Mouse (Mus musculus) splenic B cell, adult 2 months (primary cell): ENCODE results near the gene Gm10031.
"Not testable (repeated sequence)": the region's sequence is repeated elsewhere in the genome, so short reads cannot be mapped to it uniquely, and the experiment has no call there.

ENCODE experiments used
- DNase-seq: peaks from one replicate; pipeline ENCODE4 v3.0.0-alpha.2; 2011; ENCODE audit warnings: low read depth, low spot score
- H3K27me3 ChIP-seq: 2 replicates; pipeline ENCODE4 v1.6.1; 2012; ENCODE audit warnings: mild to moderate bottlenecking, low read length, moderate library complexity, mixed read lengths; ENCODE audit not compliant: control insufficient read depth, poor library complexity, insufficient read depth, severe bottlenecking
- H3K36me3 ChIP-seq: 2 replicates; pipeline ENCODE4 v1.6.1; 2012; ENCODE audit warnings: mild to moderate bottlenecking, low read length, moderate library complexity, mixed read lengths; ENCODE audit not compliant: control insufficient read depth, poor library complexity, insufficient read depth, severe bottlenecking

Gm10031 gene

DNA sequence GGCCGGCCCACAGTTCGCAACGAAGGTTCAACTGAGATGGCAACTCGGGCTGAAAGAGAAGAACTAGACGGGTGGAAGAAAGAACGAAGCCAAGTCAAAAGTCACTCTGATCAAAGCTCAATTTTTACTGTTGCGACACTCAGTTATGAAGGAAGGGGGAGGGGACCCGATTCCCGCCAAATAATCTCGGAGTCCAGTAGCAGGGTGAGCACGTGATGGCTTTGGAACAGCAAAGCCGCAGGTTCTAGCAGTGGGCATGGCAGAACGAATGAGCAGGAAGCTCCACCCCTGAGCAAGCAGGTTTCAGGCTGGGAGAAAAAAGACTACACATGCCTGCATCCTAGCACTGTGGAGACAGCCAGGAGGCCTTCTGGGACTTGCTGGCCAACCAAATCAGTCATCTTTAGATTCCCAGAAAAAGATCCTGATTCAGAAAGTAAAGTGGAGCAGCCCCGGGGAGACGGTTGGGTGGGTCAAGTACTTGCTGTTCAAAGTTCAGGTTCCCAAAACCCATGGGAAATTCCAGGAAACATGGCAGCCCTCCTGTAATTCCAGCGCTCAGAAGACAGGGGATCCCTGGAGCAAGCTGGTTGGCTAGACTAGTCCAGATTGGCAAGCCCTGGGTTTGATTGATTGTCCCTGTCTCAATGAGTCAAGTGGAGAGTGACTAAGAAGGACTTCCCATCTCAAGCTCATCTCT is 8.8 kb downstream of the Gm10031 start:
- not testable (repeated sequence) for DNase-seq, H3K27me3 ChIP-seq, H3K36me3 ChIP-seq

DNA sequence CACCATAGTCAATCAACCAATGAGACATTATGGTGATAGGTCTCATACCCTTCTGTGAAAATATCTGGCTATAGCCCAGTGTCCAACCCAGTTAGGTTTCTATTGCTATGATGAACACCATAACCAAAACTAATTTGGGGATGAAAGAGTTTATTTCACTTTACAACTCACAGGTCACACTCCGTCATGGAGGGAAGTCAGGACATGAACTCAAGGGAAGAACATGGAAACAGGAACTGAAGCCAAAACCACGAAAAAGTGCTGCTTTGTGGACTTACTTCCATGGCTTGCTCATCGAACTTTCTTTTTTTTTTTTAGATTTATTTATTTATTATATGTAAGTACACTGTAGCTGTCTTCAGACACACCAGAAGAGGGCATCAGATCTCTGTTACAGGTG is 9.7 kb downstream of the Gm10031 start:
- Histone ChIP-seq H3K27me3 (no peaks in the 10 kb centered on the region), H3K36me3 (no peaks in the 10 kb centered on the region)
- no peak for DNase-seq

DNA sequence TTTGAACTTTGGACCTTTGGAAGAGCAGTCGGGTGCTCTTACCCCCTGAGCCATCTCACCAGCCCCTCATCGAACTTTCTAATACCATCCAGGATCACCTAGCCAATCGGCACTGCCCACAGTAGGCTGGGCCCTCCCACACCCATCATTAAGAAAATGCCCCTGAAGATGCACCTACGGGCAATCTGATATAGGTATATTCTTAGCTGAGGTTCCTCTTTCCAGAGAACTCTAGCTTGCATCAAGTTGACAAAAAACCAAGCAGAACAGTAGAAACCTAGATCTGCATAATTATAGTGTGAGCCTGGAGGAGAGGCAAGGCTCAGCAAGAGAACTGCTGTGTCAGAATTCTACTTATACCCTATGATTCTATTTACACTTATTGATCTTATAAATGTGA is 10.1 kb downstream of the Gm10031 start:
- Histone ChIP-seq H3K27me3 (no peaks in the 10 kb centered on the region), H3K36me3 (no peaks in the 10 kb centered on the region)
- no peak for DNase-seq

DNA sequence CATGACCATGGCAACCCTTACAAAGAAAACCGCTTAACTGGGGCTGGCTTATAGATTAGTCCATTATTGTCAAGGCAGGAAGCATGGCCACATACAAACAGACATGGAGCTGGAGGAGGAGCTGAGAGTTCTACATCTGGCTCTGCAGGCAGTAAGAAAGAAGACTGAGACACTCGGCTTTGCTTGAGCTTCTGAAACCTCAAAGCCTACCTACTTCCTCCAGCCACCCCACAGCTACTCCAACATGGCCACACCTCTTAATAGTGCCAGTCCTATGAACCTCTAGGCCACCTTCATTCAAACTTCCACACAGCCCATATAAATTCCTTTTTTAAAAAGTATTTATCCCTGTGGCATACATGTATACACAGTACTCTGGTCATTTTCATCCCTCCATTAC is 13.2 kb downstream of the Gm10031 start:
- Histone ChIP-seq H3K36me3 (no peaks in the 10 kb centered on the region), H3K27me3 (no peaks in the 10 kb centered on the region)
- DNase-seq, result no peak

DNA sequence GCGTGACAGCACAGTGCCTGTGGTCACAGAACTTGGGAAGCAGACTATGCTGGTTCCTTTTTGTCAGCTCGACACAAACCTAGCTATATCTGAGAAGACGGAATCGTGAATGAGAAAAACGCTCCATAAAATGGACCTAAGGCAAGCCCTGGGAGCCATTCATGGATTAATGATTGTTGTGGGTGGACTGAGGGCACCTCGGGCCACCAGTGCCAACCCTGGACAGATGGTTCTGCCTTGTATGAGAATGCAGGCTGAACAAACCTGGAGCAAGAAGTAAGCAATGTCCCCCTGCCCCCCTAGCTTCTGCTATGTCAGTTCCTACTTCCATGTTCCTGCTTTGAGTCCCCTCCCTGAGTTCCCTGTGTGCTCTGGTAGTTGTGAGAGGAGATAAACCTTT is 13.9 kb downstream of the Gm10031 start:
- no peaks in the 10 kb centered on the region for H3K36me3 ChIP-seq
- no peaks in the 10 kb centered on the region for H3K27me3 ChIP-seq
- no peak for DNase-seq

DNA sequence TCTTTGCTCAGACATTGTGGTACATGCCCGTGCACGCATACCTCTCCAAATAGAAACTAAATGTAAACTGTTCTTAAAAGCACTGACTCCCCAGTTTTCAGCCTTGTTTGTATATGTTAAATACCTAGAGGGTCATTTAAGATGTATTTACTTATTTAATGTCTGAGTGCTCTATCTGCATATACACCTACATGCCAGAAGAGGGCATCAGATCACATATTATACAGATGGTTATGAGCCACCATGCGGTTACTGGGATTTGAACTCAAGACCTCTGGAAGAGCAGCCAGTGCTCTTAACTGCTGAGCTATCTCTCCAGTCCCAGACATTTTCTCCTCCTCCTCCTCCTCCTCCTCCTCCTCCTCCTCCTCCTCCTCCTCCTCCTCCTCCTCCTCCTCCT is 14.6 kb downstream of the Gm10031 start:
- Histone ChIP-seq H3K27me3 (no peaks in the 10 kb centered on the region), H3K36me3 (no peaks in the 10 kb centered on the region)
- peak; percentile 51 for DNase-seq

DNA sequence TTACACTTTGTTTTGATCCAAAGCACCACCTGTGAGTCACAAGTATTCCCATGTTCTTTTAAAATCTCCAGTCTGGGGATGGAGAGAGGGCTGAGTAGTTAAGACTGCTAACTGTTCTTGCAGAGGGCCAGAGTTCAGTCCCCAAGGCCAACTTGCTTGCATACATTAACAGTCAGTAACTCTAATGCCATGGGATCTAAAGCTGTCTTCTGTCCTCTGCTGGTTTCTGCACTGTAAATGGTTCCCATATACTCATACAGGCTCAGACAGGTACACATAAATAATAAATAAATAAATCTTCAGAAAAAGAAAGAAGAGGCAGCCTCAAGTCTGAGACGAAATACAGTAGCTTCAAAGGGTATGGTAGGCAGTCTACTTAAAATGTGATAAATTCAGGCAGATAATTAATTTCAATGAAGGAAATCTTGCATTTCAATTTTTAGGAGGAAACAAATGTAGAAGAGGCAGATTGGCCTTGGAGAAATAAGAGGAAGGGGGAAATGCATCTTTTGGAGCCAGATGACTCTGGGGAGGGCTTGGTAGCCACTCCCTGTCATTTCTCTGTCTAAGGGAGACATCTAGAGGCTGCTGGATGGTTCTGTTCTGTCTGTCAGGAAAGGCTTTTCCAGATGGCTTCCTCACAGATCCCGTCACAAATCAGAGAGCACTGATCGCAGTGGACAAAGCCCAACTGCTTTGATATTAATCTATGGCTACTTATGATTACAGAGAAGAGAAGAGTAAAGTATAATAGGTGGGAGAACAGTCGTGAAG is 16.2 kb downstream of the Gm10031 start:
- no peaks in the 10 kb centered on the region for H3K36me3 ChIP-seq
- no peaks in the 10 kb centered on the region; the same call in 1 of the 2 replicates for H3K27me3 ChIP-seq
- peak; percentile 32 for DNase-seq

DNA sequence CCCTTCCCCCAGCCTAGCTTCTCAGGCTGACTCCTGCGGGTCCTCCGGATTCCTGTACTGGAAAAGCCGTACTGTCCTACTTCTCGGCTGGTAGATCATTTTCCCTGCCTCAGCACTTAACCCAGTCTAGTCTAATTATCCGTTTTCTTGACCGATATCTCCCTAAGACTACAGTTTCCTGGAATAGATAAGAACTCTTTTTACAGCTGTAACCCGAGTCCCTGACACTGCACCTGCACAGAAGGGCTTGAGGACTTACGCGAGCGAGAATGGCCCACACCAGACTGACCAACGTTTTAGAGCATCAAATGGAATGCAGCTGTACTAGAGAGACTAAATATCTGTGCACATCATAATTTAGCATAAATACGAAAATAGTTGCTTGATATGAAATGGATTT is 20.2 kb downstream of the Gm10031 start:
- H3K27me3 ChIP-seq, result no peaks in the 10 kb centered on the region; the same call in 1 of the 2 replicates
- no peak for DNase-seq
- H3K36me3 ChIP-seq, result no peaks in the 10 kb centered on the region

DNA sequence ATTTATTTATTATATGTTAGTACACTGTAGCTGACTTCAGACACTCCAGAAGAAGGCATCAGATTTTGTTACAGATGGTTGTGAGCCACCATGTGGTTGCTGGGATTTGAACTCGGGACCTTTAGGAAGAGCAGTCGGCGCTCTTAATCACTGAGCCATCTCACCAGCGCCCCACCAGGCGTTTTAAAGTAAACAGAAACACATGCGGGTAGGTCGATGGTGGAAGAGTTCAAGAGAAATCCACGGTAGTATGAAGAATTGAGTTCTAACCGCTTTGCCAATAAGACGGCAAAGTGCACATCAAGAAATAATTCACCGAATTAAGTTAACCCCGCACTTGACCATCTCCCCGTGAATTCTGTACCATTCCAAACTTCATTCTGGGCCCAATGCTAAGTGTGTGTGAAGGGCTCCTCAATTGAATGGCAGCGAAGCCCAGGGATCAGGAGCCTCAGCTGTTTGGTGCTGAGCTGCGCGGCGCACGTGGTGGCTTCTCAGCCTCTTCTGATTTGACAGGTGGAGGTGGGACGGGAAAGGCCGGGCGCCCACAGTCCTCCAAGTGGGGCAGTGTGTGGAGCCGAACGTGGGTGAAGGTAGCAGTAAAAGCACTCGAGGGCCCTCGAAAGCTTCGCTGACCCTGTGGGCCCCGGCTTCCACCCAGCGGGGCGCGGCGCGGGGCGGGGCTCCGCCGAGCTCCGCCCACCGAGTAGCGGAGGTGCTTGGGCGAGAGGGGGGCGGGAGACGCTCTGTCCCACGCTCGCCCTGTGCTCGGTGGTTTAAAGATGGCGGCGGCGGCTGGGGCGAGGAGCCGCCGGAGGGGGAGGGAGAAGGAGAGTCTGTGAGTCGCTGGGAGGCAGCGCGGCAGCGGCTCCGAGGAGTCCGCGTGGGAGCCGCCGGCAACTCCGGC is 34.5 kb downstream of the Gm10031 start, which contains the start of gene Abl2:
Gene Abl2, plus strand, starts transcription at position 763 of the 907 bp plus-strand sequence.
- H3K36me3 ChIP-seq, result no peaks in the 10 kb centered on the region

DNA sequence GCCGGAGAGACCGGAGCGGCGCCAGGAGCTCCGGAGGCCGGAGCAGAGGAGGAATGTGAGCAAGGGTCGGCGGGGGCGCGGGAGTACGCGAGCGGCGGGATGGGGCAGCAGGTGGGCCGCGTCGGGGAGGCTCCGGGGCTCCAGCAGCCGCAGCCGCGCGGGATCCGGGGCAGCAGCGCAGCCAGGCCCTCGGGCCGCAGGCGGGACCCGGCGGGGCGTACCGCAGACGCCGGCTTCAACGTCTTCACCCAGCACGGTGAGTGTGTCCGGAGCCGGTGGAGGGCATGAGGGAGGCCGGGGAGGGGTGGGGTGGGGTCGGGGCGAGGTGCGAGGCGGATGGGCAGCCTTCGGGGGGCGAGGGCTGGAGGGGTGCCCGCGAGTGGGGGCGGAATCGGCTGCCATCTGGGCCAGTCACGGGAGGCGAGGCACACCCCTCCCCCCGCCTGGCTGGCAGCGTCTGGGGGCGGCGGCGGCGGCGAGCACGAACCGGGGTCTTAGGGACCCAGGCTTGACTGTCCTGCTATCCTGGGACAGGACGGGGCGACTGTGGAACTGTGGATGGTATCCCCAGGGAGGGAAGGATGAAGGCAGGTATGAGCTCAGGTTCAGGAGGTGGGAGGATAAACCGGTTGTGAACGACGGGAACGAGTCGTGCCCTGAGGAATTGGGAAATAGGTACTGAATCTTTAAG is 35.3 kb downstream of the Gm10031 start:
- no peaks in the 10 kb centered on the region for H3K27me3 ChIP-seq
- DNase-seq, result peak; percentile 40
- H3K36me3 ChIP-seq, result no peaks in the 10 kb centered on the region

More for the DNA sequence above, 34.5 kb downstream of the Gm10031 start, which contains the start of gene Abl2:
- H3K27me3 ChIP-seq, result no peaks in the 10 kb centered on the region
- DNase-seq, result peak; percentile 92

DNA sequence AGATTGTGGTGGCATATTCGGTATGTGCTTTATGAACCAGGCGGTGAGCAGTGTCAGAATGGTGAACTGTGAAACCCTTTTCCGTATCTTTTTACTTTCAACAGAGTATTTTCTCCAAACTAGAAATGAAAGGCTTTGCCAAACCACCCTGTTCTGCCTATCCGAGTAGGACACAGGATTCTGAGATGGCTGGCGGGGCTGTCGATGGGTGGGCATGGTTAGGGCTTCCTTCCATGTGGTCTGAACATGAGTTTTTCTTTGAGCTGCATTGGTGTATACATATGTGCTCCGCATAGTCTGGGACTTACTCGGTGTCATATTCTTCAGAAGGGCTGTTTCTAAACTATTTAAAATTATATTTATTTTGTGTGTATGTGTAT is 35.8 kb downstream of the Gm10031 start:
- no peaks in the 10 kb centered on the region for H3K27me3 ChIP-seq
- no peak for DNase-seq
- no peaks in the 10 kb centered on the region for H3K36me3 ChIP-seq

DNA sequence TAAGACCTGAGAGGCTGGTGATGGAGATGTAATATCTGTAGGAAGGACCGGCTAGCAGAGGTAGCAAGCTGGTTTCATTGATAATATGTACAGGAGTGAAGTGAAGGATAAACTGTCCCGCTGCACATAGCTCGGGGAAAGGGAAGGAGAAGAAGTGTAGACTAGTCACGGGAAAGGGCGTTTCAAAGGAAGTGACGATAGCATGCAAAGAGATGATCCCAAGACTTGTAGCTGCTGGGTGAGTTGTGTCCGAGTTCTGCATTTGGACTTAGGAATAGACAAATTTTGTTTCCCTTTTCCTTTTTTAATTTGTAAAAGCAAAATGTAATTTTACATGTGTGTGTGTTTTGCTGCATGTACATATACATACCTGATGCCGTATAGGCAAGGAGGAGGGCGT is 36.7 kb downstream of the Gm10031 start:
- Histone ChIP-seq H3K36me3 (no peaks in the 10 kb centered on the region), H3K27me3 (no peaks in the 10 kb centered on the region)

DNA sequence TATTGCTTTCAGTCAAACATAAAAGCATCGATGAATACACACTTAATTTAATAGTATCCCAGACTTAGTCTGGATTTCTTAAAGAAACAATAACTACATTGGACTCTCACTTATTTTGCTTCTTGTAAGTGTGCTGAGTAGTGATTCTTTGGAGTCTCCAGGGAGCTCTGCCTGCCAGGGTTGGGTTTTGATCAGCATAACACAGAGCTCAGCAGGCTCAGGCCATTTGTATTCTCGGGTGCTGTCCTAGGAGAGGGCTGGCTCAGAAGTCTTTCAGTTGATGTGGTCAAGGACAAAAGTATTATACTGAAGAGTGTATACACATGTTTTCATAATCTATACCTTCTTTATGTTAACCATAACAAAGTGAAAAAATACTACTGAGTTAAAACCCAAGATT is 41.5 kb downstream of the Gm10031 start:
- Histone ChIP-seq H3K36me3 (no peaks in the 10 kb centered on the region), H3K27me3 (no peaks in the 10 kb centered on the region)
- no peak for DNase-seq

More for the DNA sequence above, 36.7 kb downstream of the Gm10031 start:
- DNase-seq, result no peak

DNA sequence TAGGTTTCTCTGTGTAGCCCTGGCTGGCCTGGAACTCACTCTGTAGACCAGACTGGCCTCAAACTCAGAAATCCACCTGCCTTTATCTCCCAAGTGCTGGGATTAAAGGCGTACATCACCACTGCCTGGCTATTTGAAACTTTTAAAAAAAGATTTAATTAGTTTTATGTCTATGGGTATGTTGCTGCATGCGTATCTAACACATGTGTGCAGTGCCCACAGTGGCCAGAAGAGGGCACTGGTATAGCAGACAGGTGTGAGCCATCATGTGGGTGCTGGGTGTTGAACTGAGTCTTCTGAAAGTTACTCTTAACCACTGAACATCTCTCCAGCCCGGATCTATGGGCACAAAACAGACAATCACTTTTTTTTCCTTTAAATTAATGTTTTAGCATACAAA is 42.3 kb downstream of the Gm10031 start:
- Histone ChIP-seq H3K36me3 (no peaks in the 10 kb centered on the region), H3K27me3 (no peaks in the 10 kb centered on the region)
- peak; percentile 63 for DNase-seq
